Mouse (Mus musculus): ENCODE measurements around the gene Mslnl.
A peak's percentile ranks its signal among the peaks of the same experiment; 100 is the strongest.
"Not testable (repeated sequence)": the region's sequence is repeated elsewhere in the genome, so short reads cannot be mapped to it uniquely, and the experiment has no call there.

Gene Mslnl

DNA sequence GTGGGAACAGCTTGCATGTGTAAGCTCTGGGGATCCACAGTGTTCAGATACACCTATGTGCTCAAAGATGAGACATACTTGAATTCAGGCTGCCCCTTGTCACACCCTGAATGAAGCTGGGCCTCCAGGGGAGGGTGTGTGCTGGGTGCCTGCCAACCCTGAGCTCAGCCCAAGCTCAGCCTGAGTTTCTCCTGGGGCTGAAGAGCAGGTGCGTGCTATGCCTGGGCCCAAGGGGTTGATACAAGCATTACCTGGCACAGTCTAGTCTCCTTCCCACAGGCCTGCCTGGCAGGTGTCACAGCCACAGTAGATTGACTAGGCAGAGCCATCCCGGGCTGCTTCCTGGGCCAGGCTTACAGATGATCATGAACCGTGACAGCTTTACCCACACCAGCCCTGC, at the start of gene Mslnl:
Mslnl (plus strand) TSS at position 298 of the 400 bp plus-strand sequence.
- DNase-seq (ENCODE audit: extremely low spot score, low read depth, low spot score) = no peak

DNA sequence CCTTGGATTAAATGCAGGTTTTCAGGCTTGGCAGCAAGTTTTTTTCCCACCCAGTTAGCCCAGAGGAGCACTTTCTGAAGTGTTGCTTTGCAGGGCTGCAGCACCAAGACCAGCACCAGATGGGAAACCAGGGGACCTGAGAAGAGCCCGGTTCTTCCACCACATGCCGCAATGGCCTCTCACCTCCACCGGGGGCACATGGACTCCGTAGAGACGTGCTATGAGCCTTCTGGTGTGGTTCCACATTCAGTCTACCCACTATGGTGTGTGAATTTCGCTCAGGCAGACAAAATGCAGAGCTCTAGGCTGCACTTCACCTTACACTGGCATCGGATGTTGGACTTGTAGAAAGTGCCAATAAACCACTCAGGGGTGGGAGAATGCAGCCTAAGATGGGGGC, 49.5 kb upstream of the Mslnl start:
- no peak for DNase-seq (ENCODE audit: extremely low spot score, low read depth, low spot score)

- DNase-seq (ENCODE audit: extremely low spot score, low read depth, low spot score) = no peak
These were observed 46.9 kb upstream of the Mslnl start for GRCm38 (mm10) chr17:25688922-25689321.

- no peak for DNase-seq (ENCODE audit: extremely low spot score, low read depth, low spot score)
These were observed 39.6 kb upstream of the Mslnl start for GRCm38 (mm10) chr17:25696263-25696662.

- peak; percentile 84 for DNase-seq (ENCODE audit: extremely low spot score, low read depth, low spot score)
These were observed 37.4 kb upstream of the Mslnl start for GRCm38 (mm10) chr17:25698446-25698845.

- no peak for DNase-seq (ENCODE audit: extremely low spot score, low read depth, low spot score)
These were observed 34.9 kb upstream of the Mslnl start for GRCm38 (mm10) chr17:25700863-25701496.

DNA sequence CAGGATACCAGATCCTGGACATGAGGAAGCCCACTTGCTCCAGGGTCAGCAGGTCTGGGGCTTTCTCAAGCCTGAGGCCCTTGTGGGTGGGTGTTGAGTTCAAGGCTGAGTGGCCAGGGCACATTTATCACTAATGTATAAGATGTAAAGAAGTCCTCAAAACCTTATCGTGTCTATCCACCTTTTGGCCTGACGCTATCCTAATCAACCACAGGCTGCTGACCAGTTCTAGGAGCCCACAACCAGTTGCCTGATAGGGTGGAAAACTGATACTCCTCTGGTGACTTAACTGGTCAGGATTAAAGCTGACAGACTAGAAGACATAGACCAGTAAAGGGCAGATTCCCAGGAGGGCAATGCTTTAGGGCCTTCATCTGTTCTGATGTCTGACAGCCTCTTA, 25.8 kb upstream of the Mslnl start:
- no peak for DNase-seq (ENCODE audit: extremely low spot score, low read depth, low spot score)

DNA sequence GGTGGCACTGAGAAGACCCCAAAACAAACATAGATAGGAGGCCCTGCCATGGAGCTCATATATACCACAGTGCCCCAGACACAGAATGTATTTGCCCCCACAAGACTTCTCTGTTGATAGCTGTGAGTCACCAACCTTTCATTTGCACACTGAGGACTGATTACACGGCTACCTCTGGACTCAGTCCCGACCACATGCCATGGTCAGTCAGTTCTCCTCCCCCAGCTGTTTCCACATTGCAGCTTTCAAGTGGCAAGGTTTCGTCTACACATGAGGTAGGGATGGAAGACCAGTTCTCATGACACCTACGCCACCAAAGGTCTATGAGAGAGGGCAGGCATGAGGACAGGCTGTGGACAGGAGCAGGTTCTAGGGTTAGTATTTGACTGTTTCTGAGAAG, 24.7 kb upstream of the Mslnl start:
- no peak for DNase-seq (ENCODE audit: extremely low spot score, low read depth, low spot score)

DNA sequence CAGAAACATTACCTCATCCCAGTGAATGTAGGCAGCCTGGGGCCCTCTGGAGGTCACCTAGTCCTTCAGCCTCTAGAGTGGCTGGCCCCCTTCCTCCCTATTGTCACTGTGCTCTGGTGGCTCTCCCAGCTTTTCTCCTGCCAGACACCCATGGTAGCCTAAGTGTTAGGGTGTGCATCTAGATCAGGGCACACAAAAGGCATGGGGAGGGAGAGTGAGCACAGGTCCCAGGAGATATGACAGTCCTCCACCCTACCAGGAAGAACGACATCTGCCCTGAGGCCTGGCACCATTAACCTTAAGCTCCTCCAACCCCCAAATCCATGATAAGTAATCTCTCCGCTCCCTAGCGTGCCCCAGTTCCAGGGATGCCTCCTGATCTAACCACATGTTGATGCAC, 20.2 kb upstream of the Mslnl start:
- no peak for DNase-seq (ENCODE audit: extremely low spot score, low read depth, low spot score)

DNA sequence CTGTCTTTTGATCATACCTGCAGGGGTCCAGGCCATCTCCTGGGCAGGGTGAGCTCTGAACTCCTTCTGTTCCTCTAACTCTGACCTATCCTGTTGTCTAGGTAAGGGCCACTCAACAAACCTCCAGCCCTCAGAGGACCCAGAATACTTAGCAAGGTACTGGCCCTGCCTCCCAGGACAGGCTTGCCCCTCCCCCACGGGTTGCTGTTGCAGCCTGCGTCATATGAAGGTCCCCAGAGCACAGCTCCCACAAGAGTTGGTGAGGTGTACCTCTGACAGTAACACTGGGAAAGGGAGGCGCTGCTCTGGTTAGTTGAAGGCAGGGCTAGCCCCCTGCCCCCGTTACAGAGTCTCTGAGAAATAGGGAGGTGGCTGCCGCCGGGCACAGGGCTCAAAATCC, 19.7 kb upstream of the Mslnl start:
- DNase-seq (ENCODE audit: extremely low spot score, low read depth, low spot score) = no peak

DNA sequence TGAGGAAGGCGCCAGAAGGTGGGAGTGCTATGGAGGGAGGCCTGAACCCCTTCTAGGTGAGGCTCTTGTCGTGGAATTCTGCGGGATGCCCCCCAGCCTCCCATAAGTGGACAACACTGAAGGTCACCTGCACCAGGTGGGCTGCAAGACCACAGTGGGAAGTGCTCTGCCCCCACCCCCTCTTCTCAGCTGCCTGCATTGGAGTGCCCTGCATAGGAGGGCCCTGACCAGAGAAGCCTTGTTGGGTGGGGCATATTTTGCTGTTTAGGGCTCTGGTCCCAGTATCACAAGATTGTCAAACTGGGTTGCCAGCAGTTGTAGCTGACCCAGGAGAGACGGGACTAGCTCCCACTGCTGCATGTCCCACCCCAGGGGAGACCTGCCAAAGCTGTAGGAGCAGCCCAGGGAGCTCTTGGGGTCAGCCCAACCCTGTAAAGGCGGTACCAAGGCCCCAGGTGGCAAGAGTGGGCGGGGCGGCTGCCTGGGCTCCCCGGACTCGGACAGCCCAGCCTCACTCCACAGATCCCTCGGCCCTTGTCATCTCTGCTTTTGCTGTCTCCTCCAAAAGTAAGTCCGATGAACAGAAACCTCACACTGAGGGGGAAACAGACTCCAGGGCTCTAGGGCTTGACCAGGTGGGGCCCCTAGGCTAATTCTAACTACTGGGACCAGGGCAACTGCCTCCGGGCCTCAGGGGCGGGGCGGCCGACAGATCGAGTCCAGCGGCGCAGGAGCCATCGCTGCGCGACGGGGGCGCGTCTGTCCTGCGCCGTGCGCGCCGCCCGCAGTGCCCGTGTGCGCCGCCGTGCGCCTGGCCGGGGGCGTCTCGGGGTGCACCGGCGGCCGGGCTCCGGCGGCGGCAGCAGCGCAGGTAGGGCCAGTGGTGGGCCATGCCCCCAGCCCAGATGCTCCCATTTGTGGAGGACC, 18.9 kb upstream of the Mslnl start, which contains the start of gene Gng13:
Gng13 (plus strand) TSS at position 461 of the 927 bp plus-strand sequence.
- DNase-seq (ENCODE audit: extremely low spot score, low read depth, low spot score) = no peak

GRCm38 (mm10) chr17:25717691-25718090, 18.2 kb upstream of the Mslnl start:
- no peak for DNase-seq (ENCODE audit: extremely low spot score, low read depth, low spot score)

DNA sequence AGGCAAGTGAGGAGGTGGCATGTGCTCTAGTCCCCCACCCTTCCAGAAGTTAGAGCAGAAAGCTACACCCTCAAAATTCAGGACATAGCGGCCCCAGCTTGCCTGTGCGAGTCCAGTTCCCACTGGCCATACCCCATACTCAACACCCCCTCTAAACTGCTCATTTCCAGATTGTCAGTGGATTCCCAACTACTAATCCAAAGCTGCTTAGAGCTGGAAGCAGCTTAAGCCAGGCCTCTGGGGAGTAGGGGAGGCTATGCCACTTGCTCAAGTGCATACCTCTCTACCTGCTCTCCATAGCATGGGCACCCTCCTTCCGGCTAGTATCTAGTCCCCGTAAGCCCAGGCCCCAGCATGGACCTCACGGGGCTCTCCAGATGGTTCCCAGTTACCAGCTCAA, 14.4 kb upstream of the Mslnl start:
- DNase-seq (ENCODE audit: extremely low spot score, low read depth, low spot score) = no peak

- no peak for DNase-seq (ENCODE audit: extremely low spot score, low read depth, low spot score)
These were observed 12.4 kb upstream of the Mslnl start for GRCm38 (mm10) chr17:25723470-25723869.

- no peak for DNase-seq (ENCODE audit: extremely low spot score, low read depth, low spot score)
These were observed 11.9 kb upstream of the Mslnl start for GRCm38 (mm10) chr17:25723919-25724318.

DNA sequence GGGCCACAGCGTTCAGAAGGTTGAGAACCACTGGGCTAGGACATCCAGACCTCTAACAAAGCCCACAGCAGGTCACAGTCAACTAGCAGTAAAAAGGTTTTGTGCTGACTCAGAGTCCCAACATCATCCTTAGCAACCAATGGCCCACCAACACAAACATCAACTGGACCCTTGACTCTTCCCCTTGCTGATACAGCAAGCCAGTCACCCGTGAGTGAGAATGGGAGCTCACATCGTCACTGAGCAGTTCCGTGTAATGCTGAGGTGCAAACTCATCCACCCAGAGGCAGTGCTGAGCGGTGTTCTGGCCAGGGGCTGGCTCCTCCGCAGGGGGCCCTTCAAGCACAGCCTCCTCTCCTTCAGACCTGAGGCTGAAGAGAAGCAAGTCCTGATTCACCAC, 10.6 kb upstream of the Mslnl start:
- no peak for DNase-seq (ENCODE audit: extremely low spot score, low read depth, low spot score)

GRCm38 (mm10) chr17:25727265-25728008, 8.4 kb upstream of the Mslnl start, which contains the start of the genes Chtf18 and Rpusd1:
Gene Chtf18, minus strand, starts transcription at chr17:25727419.
Gene Rpusd1, plus strand, starts transcription at chr17:25727670.
- peak; percentile 96 for DNase-seq (ENCODE audit: extremely low spot score, low read depth, low spot score)

- DNase-seq (ENCODE audit: extremely low spot score, low read depth, low spot score) = no peak
These were observed 7.9 kb upstream of the Mslnl start for GRCm38 (mm10) chr17:25728009-25728270.

DNA sequence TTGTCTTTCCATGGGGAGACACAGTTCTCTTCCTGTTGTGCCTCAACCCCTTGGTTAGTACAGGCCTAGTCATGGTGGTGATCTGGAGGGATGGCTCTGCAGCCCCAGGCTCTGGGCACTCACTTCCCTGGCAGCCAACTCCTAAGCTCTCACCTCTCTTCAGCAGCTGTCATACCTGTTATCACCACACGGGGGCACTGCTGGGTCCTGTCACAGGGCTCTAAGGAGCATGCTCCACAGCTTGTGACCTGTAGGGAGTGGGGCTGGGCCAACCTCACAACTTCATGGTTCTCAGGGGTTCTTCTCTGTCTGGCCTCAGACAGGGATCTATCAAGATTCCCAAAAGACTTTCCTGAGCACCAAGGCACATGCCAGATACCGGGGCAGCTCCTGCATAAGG, 3.8 kb upstream of the Mslnl start:
- peak; percentile 68 for DNase-seq (ENCODE audit: extremely low spot score, low read depth, low spot score)

DNA sequence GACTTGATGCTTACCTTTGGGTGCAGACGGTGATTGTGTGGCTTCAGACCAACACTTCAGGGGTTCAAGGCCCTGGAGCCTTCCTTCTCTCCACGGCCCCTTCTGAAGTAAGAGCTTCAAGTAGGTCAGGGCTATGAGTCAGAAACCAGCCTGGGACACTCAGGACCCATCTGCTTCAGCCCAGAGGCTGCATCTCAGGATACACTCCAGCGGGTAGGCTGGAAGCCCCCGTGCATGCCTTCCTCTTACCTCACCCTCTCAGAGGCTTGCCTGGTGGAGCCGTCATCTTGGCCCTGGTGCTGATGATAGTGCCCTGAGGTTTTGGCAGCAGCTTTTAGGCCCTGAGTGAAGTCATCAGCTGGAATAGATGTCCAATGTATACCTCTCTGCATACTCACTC, 596 bp upstream of the Mslnl start:
- DNase-seq (ENCODE audit: extremely low spot score, low read depth, low spot score) = no peak

DNA sequence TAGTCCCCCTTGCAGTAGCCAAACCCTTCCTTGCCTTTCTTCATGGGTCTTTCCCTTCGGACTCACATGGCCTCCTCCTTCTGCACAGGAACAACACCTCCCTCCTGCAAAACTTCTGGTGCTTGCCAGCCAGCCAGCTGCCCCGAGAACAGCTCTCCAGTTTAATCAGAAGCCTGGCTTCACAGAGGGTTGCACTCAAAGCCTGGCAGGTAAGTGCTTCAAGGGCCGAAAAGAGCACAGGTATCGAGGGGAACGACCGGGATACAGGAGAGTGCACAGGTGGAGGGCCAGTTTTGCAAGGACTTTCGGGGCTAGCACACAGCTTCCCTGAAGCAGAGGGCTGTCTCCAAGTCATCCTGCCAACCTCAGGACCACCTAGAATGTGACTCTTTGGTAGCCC, 3.0 kb downstream of the Mslnl start:
- no peak for DNase-seq (ENCODE audit: extremely low spot score, low read depth, low spot score)

GRCm38 (mm10) chr17:25741471-25741870, 5.6 kb downstream of the Mslnl start:
- DNase-seq (ENCODE audit: extremely low spot score, low read depth, low spot score) = not testable (repeated sequence)
